Mouse (Mus musculus) lung, adult 10 weeks (tissue): Measurements from ENCODE around the gene Ndel1. TPM values are rescaled to one million over a fixed set of nuclear protein-coding genes. Genes with fewer than 3 reads are reported as not detected.

Experiments
- polyA plus RNA-seq: library from polyadenylated mRNA; stranded (reverse); fragments of 350-450 nt; fragmentation: Illumina TruSeq; extraction: RNeasy Lipid Tissue Mini Kit (QIAGEN cat#74804); gene quantifications from one replicate; pipeline ENCODE4 v1.2.3, GENCODE M21; 2014; ENCODE audit warnings: low read depth, low replicate concordance; ENCODE audit not compliant: insufficient read depth

The Ndel1 gene
- 43.4 TPM for polyA plus RNA-seq

GRCm38 (mm10) chr11:68871748-68872147 lies at the start of gene Ndel1:
Gene Ndel1, minus strand, starts transcription at chr11:68871858.

GRCm38 (mm10) chr11:68901351-68902046 lies 29.8 kb upstream of the Ndel1 start, which contains the start of gene Rpl26:
Gene Rpl26, plus strand, starts transcription at chr11:68901583.

GRCm38 (mm10) chr11:68888253-68888652 lies 16.6 kb upstream of the Ndel1 start, which contains the start of gene Rnf222:
Gene Rnf222, plus strand, starts transcription at chr11:68888553.

Other genes starting within 250 kb of the Ndel1 start
- gene Myh10, start 180.3 kb downstream of the Ndel1 start, polyA plus RNA-seq: 75.0 TPM
- not detected for gene Rnf222, start 16.7 kb upstream of the Ndel1 start, polyA plus RNA-seq
- 2,813 TPM for gene Rpl26, start 29.7 kb upstream of the Ndel1 start, polyA plus RNA-seq
- not detected for gene Odf4, start 55.2 kb upstream of the Ndel1 start, polyA plus RNA-seq
- 34.6 TPM for gene Arhgef15, start 85.6 kb upstream of the Ndel1 start, polyA plus RNA-seq
- gene Slc25a35, start 96.3 kb upstream of the Ndel1 start, polyA plus RNA-seq: 9.0 TPM
- gene Rangrf, start 103.3 kb upstream of the Ndel1 start, polyA plus RNA-seq: 17.0 TPM
- 2.7 TPM for gene Pfas, start 136.6 kb upstream of the Ndel1 start, polyA plus RNA-seq
- gene Ctc1, start 144.1 kb upstream of the Ndel1 start, polyA plus RNA-seq: 14.5 TPM
- gene Aurkb, start 173.8 kb upstream of the Ndel1 start, polyA plus RNA-seq: 1.7 TPM
- 15.7 TPM for gene Borcs6, start 187.9 kb upstream of the Ndel1 start, polyA plus RNA-seq
- 46.5 TPM for gene Tmem107, start 198.9 kb upstream of the Ndel1 start, polyA plus RNA-seq
- 71.0 TPM for gene Vamp2, start 216.6 kb upstream of the Ndel1 start, polyA plus RNA-seq
- 18.4 TPM for gene Per1, start 223.4 kb upstream of the Ndel1 start, polyA plus RNA-seq
- 0.12 TPM for gene Hes7, start 248.5 kb upstream of the Ndel1 start, polyA plus RNA-seq